Mouse (Mus musculus) embryonic facial prominence, embryonic 11.5 days (tissue): ENCODE measurements around the gene Dusp22. TPM values are rescaled to one million over a fixed set of nuclear protein-coding genes. Genes with fewer than 3 reads are reported as not detected.

Source experiments
- ATAC-seq: fragments of 200-750 bp; cut with Nextera tagmentation; replicated peaks from 2 replicates; pipeline ENCODE4 v1.8.0; 2017; ENCODE audit warnings: low read depth; ENCODE audit not compliant: insufficient number of reproducible peaks, low FRiP score, low TSS enrichment
- DNase-seq: peaks from one replicate; pipeline ENCODE4 v3.0.0-alpha.2; 2015; ENCODE audit warnings: low spot score
- H3K27ac ChIP-seq: fragments of 300-500 bp; sonication (generic); replicated peaks from 2 replicates; pipeline ENCODE4 v1.5.1; 2014; ENCODE audit warnings: mild to moderate bottlenecking, low read depth, low read length, control low read depth
- H3K27me3 ChIP-seq: fragments of 300-500 bp; sonication (generic); 2 replicates; pipeline ENCODE4 v1.6.1; 2014; ENCODE audit warnings: mild to moderate bottlenecking, low read length, moderate library complexity, mixed read lengths; ENCODE audit not compliant: control insufficient read depth, insufficient read depth
- H3K36me3 ChIP-seq: fragments of 300-500 bp; sonication (generic); replicated peaks from 2 replicates; pipeline ENCODE4 v1.6.1; 2014; ENCODE audit warnings: low read depth, mild to moderate bottlenecking, low read length, moderate library complexity, mixed read lengths; ENCODE audit not compliant: control insufficient read depth, insufficient read depth
- H3K4me1 ChIP-seq: fragments of 300-500 bp; sonication (generic); 2 replicates; pipeline ENCODE4 v1.6.1; 2014; ENCODE audit warnings: low read length, mixed read lengths; ENCODE audit not compliant: control insufficient read depth, insufficient read depth
- H3K4me2 ChIP-seq: fragments of 300-500 bp; sonication (generic); 2 replicates; pipeline ENCODE4 v1.6.1; 2014; ENCODE audit warnings: low read depth, mild to moderate bottlenecking, control low read depth, low read length, moderate library complexity
- H3K4me3 ChIP-seq: fragments of 300-500 bp; sonication (generic); 2 replicates; pipeline ENCODE4 v1.5.1; 2014; ENCODE audit warnings: low read depth, low read length, control low read depth
- H3K9ac ChIP-seq: fragments of 300-500 bp; sonication (generic); replicated peaks from 2 replicates; pipeline ENCODE4 v1.6.1; 2014; ENCODE audit warnings: mild to moderate bottlenecking, control low read depth, low read length
- H3K9me3 ChIP-seq: fragments of 300-500 bp; sonication (generic); replicated peaks from 2 replicates; pipeline ENCODE4 v1.6.1; 2016; ENCODE audit warnings: mild to moderate bottlenecking, low read length, inconsistent platforms, mixed read lengths; ENCODE audit not compliant: control insufficient read depth
- WGBS: fragments of 180-500 bp; shearing (Covaris S2); extraction: QIAGEN DNeasy Blood & Tissue Kit; methylation state at CpG from one replicate; pipeline ENCODE4 v1.1.7; 2014; 5-methylcytosine and 5-hydroxymethylcytosine counted together
- polyA plus RNA-seq: library from polyadenylated mRNA; unstranded; fragments of >200 nt; fragmentation: Nextera tagmentation; extraction: Ambion mirVana; gene quantifications from 2 replicates; pipeline ENCODE4 v1.2.1, GENCODE M21; 2014

Gene Dusp22
- polyA plus RNA-seq, 1 experiment from 2014 or later = 20.3 TPM

DNA sequence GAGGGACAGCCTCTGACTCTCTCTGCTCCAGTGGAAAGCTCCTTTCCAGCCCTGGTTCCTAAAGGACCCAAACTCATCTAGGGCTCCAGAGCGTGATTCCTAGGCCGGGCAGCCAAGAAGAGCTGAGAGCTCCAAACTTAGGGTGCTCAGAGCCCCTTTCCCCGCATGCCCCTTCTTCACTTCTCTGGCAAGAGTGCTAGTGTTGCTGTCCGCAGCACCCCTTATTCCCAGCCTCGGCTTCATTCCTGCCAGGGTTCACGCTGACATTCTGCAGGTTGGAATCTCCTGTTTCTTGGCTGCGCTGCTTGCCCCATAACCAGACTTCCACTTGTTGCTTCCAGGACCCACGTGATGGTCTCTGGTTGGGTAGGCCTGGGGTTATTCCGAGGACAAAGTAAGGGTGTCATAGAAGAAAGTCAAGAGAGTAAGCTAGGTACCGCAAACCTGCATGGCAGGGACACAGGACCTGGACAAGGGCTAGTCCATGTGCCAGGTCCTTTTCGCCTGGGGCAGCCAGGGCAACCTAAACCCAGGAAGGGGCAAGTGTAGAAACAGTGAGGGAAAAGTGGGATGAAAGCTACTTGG lies 89.8 kb downstream of the Dusp22 start:
- Histone ChIP-seq H3K27ac (no peak overlapping the region), H3K4me1 (no peaks in the 10 kb centered on the region), H3K4me2 (peak overlapping the region; percentile 61), H3K27me3 (peaks cover 32% of the 10 kb centered on the region), H3K9ac (no peak overlapping the region), H3K36me3 (no peaks in the 10 kb centered on the region), H3K9me3 (no peaks in the 10 kb centered on the region), H3K4me3 (peak overlapping the region; percentile 33)
- DNase-seq = peak; percentile 21
- ATAC-seq = no peak; the same call in 1 of the 2 replicates
- 3% methylated on average over 11 of the region's 11 CpGs for WGBS

DNA sequence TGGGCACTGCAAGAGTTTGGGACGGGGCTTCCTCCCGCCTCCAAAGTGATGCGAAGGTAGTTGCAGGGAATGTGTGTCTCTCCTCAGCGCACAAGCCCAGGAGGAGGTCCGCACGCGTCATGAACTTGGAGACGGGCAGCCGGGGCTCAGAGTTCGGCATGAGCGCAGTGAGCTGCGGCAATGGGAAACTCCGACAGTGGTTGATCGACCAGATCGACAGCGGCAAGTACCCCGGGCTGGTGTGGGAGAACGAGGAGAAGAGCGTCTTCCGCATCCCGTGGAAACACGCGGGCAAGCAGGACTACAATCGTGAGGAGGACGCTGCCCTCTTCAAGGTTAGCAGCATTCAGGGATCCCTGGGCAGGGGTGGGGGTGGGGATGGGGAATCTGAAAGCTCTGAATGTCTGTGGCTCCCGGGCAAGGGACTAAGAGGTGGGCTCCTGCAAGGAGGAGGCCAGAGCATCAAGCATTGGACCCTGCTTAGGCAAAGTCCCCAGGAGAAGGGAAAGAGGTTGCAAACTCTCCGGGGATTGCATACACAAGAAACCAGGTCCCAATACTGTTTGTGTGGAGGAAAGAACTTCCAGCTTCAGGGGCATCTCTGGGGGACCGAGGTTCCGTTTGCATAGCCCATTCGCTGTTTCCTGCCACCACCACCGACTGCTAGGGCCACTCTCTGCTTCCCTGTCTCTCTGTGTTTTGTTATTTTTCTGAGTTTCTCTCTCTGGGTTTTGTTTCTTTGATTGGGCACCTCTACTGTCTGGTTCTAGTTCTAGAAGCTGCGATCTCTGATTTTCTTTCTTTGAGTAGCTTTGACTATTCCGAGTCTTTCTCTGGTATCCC lies 90.9 kb downstream of the Dusp22 start:
- Histone ChIP-seq H3K9me3 (no peaks in the 10 kb centered on the region), H3K4me2 (peak overlapping the region; percentile 59), H3K4me3 (peak overlapping the region; percentile 27), H3K27me3 (peaks cover 32% of the 10 kb centered on the region), H3K27ac (no peak overlapping the region), H3K4me1 (no peaks in the 10 kb centered on the region), H3K9ac (peak overlapping the region; percentile 32; the same call in 1 of the 2 replicates), H3K36me3 (no peaks in the 10 kb centered on the region)
- DNase-seq = peak; percentile 47
- 2% methylated on average over 33 of the region's 33 CpGs for WGBS
- ATAC-seq = no peak

DNA sequence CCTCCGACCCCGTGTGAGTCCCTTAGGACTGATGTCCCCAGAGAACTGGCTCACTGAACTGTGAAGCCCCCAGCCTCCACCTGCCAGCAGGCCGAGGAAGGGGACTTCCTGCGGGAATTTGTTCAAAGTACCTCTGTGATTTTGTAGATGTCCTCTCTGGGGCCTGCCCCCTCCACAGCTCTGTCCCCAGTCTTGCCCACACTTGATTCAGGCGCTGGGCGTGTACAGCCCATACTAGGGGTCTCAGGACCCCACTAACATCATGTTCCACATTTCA lies 91.4 kb downstream of the Dusp22 start:
- no peak overlapping the region for H3K9ac ChIP-seq
- no peaks in the 10 kb centered on the region for H3K4me1 ChIP-seq
- DNase-seq (no peak), ATAC-seq (no peak)
- no peaks in the 10 kb centered on the region for H3K36me3 ChIP-seq
- 16% methylated on average over 6 of the region's 6 CpGs for WGBS
- no peak overlapping the region for H3K27ac ChIP-seq
- H3K9me3 ChIP-seq = no peaks in the 10 kb centered on the region
- H3K4me3 ChIP-seq = no peak overlapping the region
- peaks cover 32% of the 10 kb centered on the region for H3K27me3 ChIP-seq
- no peak overlapping the region for H3K4me2 ChIP-seq

DNA sequence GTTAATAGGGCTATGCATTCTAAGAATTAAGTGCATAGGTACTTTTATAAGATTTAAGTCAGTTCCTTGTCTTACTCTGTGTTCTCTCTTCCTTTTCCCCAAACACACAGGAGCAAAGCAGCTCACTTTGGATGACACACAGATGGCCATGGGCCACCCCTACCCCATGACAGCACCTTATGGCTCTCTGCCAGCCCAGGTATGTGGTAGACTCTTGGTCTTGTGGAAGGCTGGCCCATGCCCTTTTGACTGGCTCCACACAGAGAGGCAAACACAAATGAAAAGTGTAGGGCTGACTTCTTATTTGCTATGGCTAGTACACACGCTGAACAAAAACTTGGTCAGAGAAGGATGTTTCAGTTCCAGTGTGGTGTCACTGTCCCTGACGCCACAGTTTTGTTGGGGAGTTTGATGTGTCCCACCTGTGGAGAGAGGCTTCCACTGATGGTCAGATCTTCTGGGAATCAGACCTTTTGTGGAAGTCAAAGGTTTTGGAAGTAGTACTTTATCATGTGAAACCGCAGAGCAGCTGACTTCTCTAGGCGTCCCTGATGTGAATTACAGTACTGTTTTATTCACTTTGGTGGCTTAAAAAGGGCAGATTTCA lies 92.9 kb downstream of the Dusp22 start:
- 84% methylated on average over 4 of the region's 4 CpGs for WGBS
- Histone ChIP-seq H3K36me3 (no peaks in the 10 kb centered on the region), H3K4me3 (no peak overlapping the region), H3K4me1 (no peaks in the 10 kb centered on the region), H3K27ac (no peak overlapping the region), H3K4me2 (no peak overlapping the region), H3K27me3 (peaks cover 32% of the 10 kb centered on the region), H3K9me3 (no peaks in the 10 kb centered on the region), H3K9ac (no peak overlapping the region)
- DNase-seq = no peak
- no peak for ATAC-seq

DNA sequence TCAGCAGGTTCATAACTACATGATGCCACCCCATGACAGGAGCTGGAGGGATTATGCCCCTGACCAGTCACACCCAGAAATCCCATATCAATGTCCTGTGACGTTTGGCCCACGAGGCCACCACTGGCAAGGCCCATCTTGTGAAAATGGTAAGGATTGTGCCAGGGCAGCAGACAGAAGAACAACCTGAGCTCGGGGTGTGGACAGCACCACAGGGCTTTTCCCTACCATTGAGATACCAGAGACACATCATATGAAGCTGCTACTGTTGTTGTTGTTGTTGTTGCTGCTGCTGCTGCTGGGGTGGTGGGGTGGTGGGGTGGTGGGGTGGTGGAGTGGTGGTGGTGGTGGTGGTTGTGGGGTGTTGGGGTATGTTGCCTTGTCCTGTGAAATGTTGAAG lies 93.6 kb downstream of the Dusp22 start:
- H3K27ac ChIP-seq = no peak overlapping the region
- H3K4me1 ChIP-seq = no peaks in the 10 kb centered on the region
- WGBS = 93% methylated on average over 3 of the region's 3 CpGs
- ATAC-seq (no peak), DNase-seq (no peak)
- no peaks in the 10 kb centered on the region for H3K36me3 ChIP-seq
- no peak overlapping the region for H3K9ac ChIP-seq
- H3K4me3 ChIP-seq = no peak overlapping the region
- peaks cover 32% of the 10 kb centered on the region for H3K27me3 ChIP-seq
- no peak overlapping the region for H3K4me2 ChIP-seq
- H3K9me3 ChIP-seq = no peaks in the 10 kb centered on the region

DNA sequence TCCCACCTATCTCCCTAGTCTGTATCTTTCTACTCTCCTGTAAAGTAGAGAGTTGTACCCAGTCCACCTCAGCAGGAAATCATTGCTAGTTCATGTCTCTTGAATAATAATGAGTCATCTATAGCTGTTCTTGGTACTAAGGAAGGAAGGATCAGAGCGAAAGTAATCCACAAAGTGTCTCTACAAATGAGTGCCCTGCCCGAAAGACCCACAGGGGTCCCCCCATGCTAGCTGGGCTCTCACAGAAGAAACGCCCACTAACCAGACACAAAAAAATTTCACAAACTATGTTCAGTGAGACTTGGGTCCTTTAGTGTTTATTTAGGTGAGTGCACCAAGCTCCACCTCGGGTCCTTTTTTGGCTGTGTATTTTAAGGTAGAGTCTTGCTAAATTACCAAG lies 94.3 kb downstream of the Dusp22 start:
- DNase-seq (no peak), ATAC-seq (no peak)
- Histone ChIP-seq H3K4me2 (no peak overlapping the region), H3K9ac (no peak overlapping the region), H3K36me3 (no peaks in the 10 kb centered on the region), H3K27me3 (peaks cover 26% of the 10 kb centered on the region), H3K4me3 (no peak overlapping the region), H3K4me1 (no peaks in the 10 kb centered on the region), H3K27ac (no peak overlapping the region), H3K9me3 (no peaks in the 10 kb centered on the region)
- 79% methylated on average over 4 of the region's 4 CpGs for WGBS

DNA sequence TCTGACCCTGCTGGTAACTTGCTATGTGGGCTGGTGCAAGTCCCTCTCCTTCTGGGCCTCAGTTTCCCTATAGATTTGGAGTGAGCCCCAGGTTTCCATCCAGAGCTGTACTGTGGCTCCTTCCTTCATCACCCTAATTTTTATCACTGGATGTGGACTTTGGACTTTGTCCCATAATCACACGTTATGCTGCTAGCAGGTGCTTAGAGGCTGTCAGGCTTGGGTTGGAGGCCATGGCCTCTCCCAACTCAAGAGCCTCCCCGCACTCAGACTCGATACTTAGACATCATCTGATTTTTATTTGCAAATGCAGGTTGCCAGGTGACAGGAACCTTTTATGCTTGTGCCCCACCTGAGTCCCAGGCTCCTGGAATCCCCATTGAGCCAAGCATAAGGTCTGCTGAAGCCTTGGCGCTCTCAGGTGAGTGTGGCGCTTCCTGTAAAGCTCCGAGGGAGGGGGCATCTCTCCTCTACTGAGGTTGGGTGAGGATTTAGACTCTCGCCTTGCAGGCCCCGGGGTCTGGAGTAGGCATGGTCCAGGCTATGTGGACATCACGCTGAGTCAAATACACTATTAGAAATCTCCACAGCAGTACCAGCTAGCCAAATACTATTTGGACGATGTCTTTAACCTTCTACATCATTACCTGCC lies 95.2 kb downstream of the Dusp22 start:
- DNase-seq (no peak), ATAC-seq (no peak)
- Histone ChIP-seq H3K4me1 (no peaks in the 10 kb centered on the region), H3K4me2 (no peak overlapping the region), H3K27ac (no peak overlapping the region), H3K4me3 (no peak overlapping the region), H3K9ac (no peak overlapping the region), H3K27me3 (peaks cover 17% of the 10 kb centered on the region), H3K9me3 (no peaks in the 10 kb centered on the region), H3K36me3 (no peaks in the 10 kb centered on the region)
- 79% methylated on average over 10 of the region's 10 CpGs for WGBS

DNA sequence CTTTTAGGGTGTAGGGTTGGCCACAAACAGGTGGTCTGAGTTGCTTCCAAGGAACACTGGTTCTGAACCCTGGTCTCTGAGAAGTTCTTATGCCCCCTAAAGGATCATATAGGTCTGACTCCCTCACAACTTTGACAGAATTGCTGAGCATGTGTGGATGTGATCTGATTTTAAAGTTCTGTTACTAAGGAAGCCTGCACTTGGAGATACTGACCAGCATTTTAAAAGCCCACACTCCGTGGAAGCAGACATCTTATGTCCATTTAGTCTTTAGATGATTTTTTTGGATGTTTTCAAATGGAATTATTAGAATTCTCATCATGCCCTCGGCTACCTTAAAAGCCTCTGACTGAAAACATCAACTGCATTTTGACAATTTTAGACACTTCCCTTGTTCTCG lies 95.8 kb downstream of the Dusp22 start:
- DNase-seq (no peak), ATAC-seq (no peak)
- Histone ChIP-seq H3K27ac (no peak overlapping the region), H3K4me2 (no peak overlapping the region), H3K27me3 (peaks cover 12% of the 10 kb centered on the region), H3K9me3 (no peaks in the 10 kb centered on the region), H3K9ac (no peak overlapping the region), H3K4me3 (no peak overlapping the region), H3K36me3 (no peaks in the 10 kb centered on the region), H3K4me1 (no peaks in the 10 kb centered on the region)
- 76% methylated on average over 3 of the region's 3 CpGs for WGBS
